Mouse (Mus musculus): ENCODE data around the gene Ptges2. TPM values are rescaled to one million over a fixed set of nuclear protein-coding genes. Genes with fewer than 3 reads are reported as not detected.

Ptges2 gene
- polyA plus RNA-seq, 1 experiment from 2014 or later = 33.5 TPM

DNA sequence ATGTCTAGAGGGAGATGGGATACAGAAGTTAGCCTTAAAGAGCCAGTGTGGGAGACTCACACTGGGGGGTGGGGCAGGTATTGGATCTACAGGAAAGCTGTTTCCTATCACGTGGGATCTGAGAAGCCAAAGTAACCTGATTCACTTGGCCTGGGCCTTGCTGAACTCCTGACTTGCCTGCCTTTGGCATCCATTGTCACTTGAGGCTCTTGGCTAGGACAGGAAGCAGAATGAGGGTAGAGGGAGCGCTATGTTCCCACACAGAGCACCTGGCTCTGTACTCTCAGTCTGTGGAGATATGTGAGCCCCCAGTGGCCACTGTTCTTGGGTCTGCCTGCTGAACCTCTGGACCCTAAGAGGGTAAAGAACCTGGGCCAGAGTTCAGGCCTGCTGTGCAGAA, 20.9 kb downstream of the Ptges2 start:
- Histone ChIP-seq H3K4me3 (ENCODE audit: low read depth, low read length) (no peak overlapping the region), H3K9ac (ENCODE audit: low read depth, low read length) (no peak overlapping the region), H3K4me2 (ENCODE audit: low read depth, low read length) (no peak overlapping the region), H3K27ac (replicated peaks; ENCODE audit: low read depth, low read length) (no peak overlapping the region), H3K36me3 (ENCODE audit: control insufficient read depth, insufficient read depth, low read length) (peaks cover 77% of the 10 kb centered on the region), H3K27me3 (replicated peaks; ENCODE audit: control insufficient read depth, insufficient read depth, low read length) (no peaks in the 10 kb centered on the region), H3K9me3 (ENCODE audit: control insufficient read depth, low read length) (no peaks in the 10 kb centered on the region), H3K4me1 (ENCODE audit: control insufficient read depth, insufficient read depth, low read length) (no peaks in the 10 kb centered on the region)
- no peak for DNase-seq (ENCODE audit: low spot score)
- WGBS = 69% methylated on average over 2 of the region's 2 CpGs
- no peak for ATAC-seq (ENCODE audit: low read depth)

DNA sequence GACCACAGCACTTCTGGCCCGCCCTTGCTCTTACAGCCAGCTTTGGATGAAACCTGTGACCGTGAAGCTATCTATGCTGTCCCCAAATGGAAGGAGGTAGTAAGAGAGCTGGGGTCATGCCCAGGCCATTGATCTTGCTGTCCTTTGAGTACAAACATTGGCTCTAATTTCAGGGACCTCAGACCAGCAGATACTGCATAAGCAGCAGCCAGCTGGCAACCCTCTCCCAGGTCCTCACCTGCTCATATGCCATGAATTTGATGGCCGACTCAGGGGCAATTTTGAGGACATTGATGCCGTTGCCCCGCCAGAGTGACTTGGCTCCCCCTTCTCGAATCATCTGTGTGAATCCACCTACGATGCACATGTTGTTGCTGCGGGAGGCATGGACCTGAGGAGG, 21.8 kb downstream of the Ptges2 start:
- 84% methylated on average over 8 of the region's 8 CpGs for WGBS
- peaks cover 77% of the 10 kb centered on the region for H3K36me3 ChIP-seq (ENCODE audit: control insufficient read depth, insufficient read depth, low read length)
- H3K4me2 ChIP-seq (ENCODE audit: low read depth, low read length) = no peak overlapping the region
- no peak overlapping the region for H3K4me3 ChIP-seq (ENCODE audit: low read depth, low read length)
- DNase-seq (ENCODE audit: low spot score) = no peak
- H3K9me3 ChIP-seq (ENCODE audit: control insufficient read depth, low read length) = no peaks in the 10 kb centered on the region
- no peak overlapping the region for H3K27ac ChIP-seq (replicated peaks; ENCODE audit: low read depth, low read length)
- ATAC-seq (ENCODE audit: low read depth) = no peak
- H3K27me3 ChIP-seq (replicated peaks; ENCODE audit: control insufficient read depth, insufficient read depth, low read length) = no peaks in the 10 kb centered on the region
- peaks cover 5% of the 10 kb centered on the region; the same call in 1 of the 2 replicates for H3K4me1 ChIP-seq (ENCODE audit: control insufficient read depth, insufficient read depth, low read length)
- no peak overlapping the region for H3K9ac ChIP-seq (ENCODE audit: low read depth, low read length)

DNA sequence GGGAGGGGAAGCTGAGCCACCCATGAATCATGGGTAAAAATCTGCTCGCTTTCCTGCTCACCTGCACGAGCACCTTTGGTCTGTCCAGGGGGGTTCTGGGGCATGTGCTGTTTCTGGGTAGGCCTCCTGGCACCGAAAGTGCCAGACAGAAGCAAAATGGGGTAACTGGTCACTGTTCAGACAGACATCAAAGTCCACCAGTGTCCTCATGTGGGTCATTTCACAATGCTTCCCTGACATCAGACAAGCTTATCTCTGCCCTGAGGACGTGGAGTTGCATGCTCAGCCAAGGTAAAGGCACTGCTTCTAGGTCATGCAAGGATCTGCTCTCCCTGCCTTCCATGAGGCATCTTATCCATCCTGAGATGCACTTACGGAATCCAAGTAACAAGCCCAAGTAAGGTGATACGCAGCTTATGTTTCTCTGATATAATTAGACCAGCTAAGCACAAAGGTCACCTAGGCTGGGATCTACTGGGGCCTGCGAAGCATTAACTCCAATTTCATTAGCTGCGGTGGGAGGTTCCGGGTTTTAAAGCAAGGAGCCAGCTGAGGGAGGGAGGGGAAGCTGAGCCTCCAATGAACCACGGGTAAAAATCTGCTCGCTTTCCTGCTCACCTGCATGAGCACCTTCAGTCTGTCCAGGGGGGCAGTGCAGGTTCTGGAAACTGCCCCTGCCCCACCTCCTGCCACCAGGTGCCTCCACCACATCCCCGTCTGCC, 22.9 kb downstream of the Ptges2 start:
- no peak for ATAC-seq (ENCODE audit: low read depth)
- no peaks in the 10 kb centered on the region for H3K27me3 ChIP-seq (replicated peaks; ENCODE audit: control insufficient read depth, insufficient read depth, low read length)
- WGBS = 57% methylated on average over 12 of the region's 12 CpGs
- H3K4me3 ChIP-seq (ENCODE audit: low read depth, low read length) = no peak overlapping the region
- no peak overlapping the region for H3K4me2 ChIP-seq (ENCODE audit: low read depth, low read length)
- H3K27ac ChIP-seq (replicated peaks; ENCODE audit: low read depth, low read length) = no peak overlapping the region
- DNase-seq (ENCODE audit: low spot score) = no peak
- peaks cover 77% of the 10 kb centered on the region for H3K36me3 ChIP-seq (ENCODE audit: control insufficient read depth, insufficient read depth, low read length)
- H3K9me3 ChIP-seq (ENCODE audit: control insufficient read depth, low read length) = no peaks in the 10 kb centered on the region
- H3K4me1 ChIP-seq (ENCODE audit: control insufficient read depth, insufficient read depth, low read length) = peaks cover 16% of the 10 kb centered on the region
- no peak overlapping the region for H3K9ac ChIP-seq (ENCODE audit: low read depth, low read length)

DNA sequence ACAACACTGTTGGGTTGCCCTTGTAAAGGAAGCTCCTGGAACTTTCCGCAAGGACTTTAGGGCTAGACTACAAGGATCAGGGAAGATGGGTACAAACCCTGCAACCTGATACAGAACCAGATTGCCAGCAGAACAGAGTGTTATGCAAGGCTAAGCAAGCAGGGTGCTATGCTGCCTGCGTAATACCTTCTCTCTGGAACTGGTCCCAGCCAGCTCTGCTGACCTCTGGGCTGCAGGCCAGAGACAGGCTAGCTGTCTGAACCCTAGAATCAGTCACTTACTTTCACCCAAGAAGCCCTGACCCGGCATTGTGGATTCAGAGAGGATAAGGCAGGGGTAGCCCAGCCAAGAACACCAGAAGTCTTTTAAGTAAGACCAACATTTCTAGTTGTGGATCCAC, 23.7 kb downstream of the Ptges2 start:
- Histone ChIP-seq H3K9me3 (ENCODE audit: control insufficient read depth, low read length) (no peaks in the 10 kb centered on the region), H3K27ac (replicated peaks; ENCODE audit: low read depth, low read length) (no peak overlapping the region), H3K4me2 (ENCODE audit: low read depth, low read length) (no peak overlapping the region), H3K4me1 (ENCODE audit: control insufficient read depth, insufficient read depth, low read length) (peaks cover 21% of the 10 kb centered on the region), H3K36me3 (ENCODE audit: control insufficient read depth, insufficient read depth, low read length) (peaks cover 70% of the 10 kb centered on the region), H3K9ac (ENCODE audit: low read depth, low read length) (no peak overlapping the region), H3K4me3 (ENCODE audit: low read depth, low read length) (no peak overlapping the region), H3K27me3 (replicated peaks; ENCODE audit: control insufficient read depth, insufficient read depth, low read length) (no peaks in the 10 kb centered on the region)
- DNase-seq (ENCODE audit: low spot score) = no peak
- ATAC-seq (ENCODE audit: low read depth) = no peak
- WGBS = 84% methylated on average over 3 of the region's 3 CpGs

DNA sequence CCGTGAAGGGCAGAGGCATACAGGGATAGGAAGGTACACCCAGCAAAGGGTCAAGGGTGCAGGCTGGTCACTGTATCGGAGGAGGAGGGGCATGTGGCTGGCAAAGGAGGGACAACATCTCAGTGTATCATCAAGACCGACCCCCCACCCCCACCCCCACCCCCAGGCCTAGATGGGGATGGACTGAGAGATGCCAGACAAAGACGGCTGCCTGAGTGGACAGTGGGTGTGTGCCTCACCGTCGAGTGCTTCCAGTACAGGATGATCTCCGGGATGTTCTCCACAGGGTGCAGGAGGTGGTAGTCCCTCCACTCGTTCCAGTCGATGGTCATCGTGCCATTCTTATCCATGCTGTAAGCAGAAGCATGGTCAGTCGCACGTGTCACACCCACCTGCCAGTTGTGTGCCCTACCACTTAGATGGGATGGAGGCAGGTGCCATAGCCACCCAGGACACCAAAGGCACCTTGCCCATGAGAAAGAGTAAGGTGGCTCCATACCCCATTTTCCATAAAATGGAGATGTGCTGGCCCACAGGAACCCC, 24.4 kb downstream of the Ptges2 start:
- no peak overlapping the region for H3K27ac ChIP-seq (replicated peaks; ENCODE audit: low read depth, low read length)
- no peak overlapping the region for H3K9ac ChIP-seq (ENCODE audit: low read depth, low read length)
- H3K27me3 ChIP-seq (replicated peaks; ENCODE audit: control insufficient read depth, insufficient read depth, low read length) = no peaks in the 10 kb centered on the region
- H3K4me2 ChIP-seq (ENCODE audit: low read depth, low read length) = no peak overlapping the region
- H3K36me3 ChIP-seq (ENCODE audit: control insufficient read depth, insufficient read depth, low read length) = peaks cover 62% of the 10 kb centered on the region
- 87% methylated on average over 12 of the region's 12 CpGs for WGBS
- peaks cover 29% of the 10 kb centered on the region for H3K4me1 ChIP-seq (ENCODE audit: control insufficient read depth, insufficient read depth, low read length)
- H3K4me3 ChIP-seq (ENCODE audit: low read depth, low read length) = no peak overlapping the region
- DNase-seq (ENCODE audit: low spot score) (no peak), ATAC-seq (ENCODE audit: low read depth) (no peak)
- no peaks in the 10 kb centered on the region for H3K9me3 ChIP-seq (ENCODE audit: control insufficient read depth, low read length)

DNA sequence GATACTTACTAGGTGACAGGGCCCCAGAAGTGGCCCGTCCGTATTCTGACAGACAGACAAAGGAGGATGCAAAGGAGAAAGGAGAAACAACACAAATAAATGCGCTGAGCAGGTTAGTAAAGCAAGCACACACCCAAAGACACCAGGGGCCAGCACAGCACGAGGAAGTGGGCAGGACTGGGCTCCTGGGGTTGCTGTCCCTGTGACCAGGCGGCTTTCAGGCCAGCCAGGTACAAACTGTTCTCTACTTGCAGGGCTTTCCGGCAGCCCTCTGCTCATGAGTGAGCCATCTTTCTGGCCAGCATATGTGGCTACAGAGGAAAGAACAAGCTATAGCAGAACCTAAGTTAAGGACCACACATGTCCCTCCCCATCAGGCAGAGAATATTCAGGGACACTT, 25.0 kb downstream of the Ptges2 start:
- DNase-seq (ENCODE audit: low spot score) = no peak
- Histone ChIP-seq H3K27me3 (replicated peaks; ENCODE audit: control insufficient read depth, insufficient read depth, low read length) (no peaks in the 10 kb centered on the region), H3K9me3 (ENCODE audit: control insufficient read depth, low read length) (no peaks in the 10 kb centered on the region), H3K4me1 (ENCODE audit: control insufficient read depth, insufficient read depth, low read length) (peaks cover 31% of the 10 kb centered on the region), H3K27ac (replicated peaks; ENCODE audit: low read depth, low read length) (no peak overlapping the region), H3K36me3 (ENCODE audit: control insufficient read depth, insufficient read depth, low read length) (peaks cover 57% of the 10 kb centered on the region), H3K4me2 (ENCODE audit: low read depth, low read length) (no peak overlapping the region), H3K4me3 (ENCODE audit: low read depth, low read length) (no peak overlapping the region), H3K9ac (ENCODE audit: low read depth, low read length) (no peak overlapping the region)
- no peak for ATAC-seq (ENCODE audit: low read depth)
- WGBS = 83% methylated on average over 6 of the region's 6 CpGs

DNA sequence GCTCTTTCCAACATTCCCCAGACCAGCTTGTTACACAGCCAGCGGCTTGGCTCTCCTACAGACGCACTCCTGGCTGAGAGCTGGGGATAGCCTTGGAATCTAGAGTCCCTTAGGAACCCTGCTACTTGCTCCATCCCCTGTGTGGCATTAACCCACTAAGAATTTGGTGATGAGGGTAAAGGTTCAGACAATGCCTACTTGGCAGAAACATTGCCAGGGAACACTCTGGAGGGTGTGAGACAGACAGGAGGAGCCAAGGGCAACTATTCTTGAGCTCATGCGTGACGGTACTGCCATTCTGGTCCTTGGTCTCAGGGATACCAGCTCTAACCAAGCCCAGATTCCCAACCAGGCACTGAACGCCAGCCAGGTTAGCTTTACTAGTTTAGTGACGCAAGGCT, 26.2 kb downstream of the Ptges2 start:
- no peak overlapping the region for H3K27ac ChIP-seq (replicated peaks; ENCODE audit: low read depth, low read length)
- no peak overlapping the region for H3K4me2 ChIP-seq (ENCODE audit: low read depth, low read length)
- ATAC-seq (ENCODE audit: low read depth) (no peak), DNase-seq (ENCODE audit: low spot score) (no peak)
- WGBS = 93% methylated on average over 6 of the region's 6 CpGs
- peaks cover 31% of the 10 kb centered on the region for H3K4me1 ChIP-seq (ENCODE audit: control insufficient read depth, insufficient read depth, low read length)
- H3K4me3 ChIP-seq (ENCODE audit: low read depth, low read length) = no peak overlapping the region
- H3K9me3 ChIP-seq (ENCODE audit: control insufficient read depth, low read length) = no peaks in the 10 kb centered on the region
- no peaks in the 10 kb centered on the region for H3K27me3 ChIP-seq (replicated peaks; ENCODE audit: control insufficient read depth, insufficient read depth, low read length)
- H3K36me3 ChIP-seq (ENCODE audit: control insufficient read depth, insufficient read depth, low read length) = peaks cover 45% of the 10 kb centered on the region
- H3K9ac ChIP-seq (ENCODE audit: low read depth, low read length) = no peak overlapping the region

DNA sequence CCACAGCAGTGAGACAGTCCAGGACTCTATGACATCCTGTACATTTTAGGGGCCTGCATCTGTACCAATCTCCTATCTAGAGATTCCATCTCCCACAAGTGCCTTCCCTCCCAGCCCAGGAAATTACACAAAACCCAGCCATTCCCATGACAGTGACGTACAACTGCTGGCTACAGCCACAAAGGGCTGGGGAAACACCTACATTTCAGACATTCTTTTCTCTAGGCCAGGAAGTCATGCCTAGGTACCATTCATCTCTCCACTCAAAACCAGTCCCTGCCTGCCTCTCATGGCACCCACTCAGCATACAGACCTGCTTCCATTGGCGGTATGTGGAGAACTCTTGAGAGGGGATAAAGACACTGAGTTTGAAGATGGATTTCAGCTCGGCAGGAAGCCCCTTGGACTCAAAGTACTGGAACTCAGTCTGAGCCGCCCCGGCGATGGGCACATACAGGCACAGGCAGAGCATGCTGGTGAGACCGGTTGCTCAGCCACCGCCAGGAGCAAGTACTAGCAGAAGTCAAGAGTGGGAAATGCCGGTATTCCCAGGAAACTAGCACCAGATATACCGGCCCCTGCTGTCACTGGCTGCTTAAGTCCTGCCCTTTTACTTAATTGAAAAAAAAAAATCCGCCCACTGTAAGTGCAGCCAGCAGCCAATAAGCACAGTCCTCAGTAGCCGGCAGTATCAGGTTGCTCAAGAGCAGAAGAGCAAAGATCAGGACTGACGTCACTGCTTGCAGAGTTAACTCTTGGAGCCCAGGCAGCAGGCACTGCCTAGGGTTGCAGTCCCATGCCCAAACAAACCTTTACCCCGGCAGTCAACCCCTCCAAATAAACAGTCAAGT, 28.0 kb downstream of the Ptges2 start:
- peak overlapping the region; percentile 80 for H3K27ac ChIP-seq (replicated peaks; ENCODE audit: low read depth, low read length)
- WGBS = under 1% methylated on average over 14 of the region's 14 CpGs
- peak overlapping the region; percentile 80 for H3K4me2 ChIP-seq (ENCODE audit: low read depth, low read length)
- no peaks in the 10 kb centered on the region for H3K9me3 ChIP-seq (ENCODE audit: control insufficient read depth, low read length)
- peak; percentile 87 for ATAC-seq (ENCODE audit: low read depth)
- peak overlapping the region; percentile 40 for H3K4me3 ChIP-seq (ENCODE audit: low read depth, low read length)
- DNase-seq (ENCODE audit: low spot score) = peak; percentile 98
- peaks cover 27% of the 10 kb centered on the region for H3K36me3 ChIP-seq (ENCODE audit: control insufficient read depth, insufficient read depth, low read length)
- H3K9ac ChIP-seq (ENCODE audit: low read depth, low read length) = peak overlapping the region; percentile 55
- no peaks in the 10 kb centered on the region for H3K27me3 ChIP-seq (replicated peaks; ENCODE audit: control insufficient read depth, insufficient read depth, low read length)
- peaks cover 45% of the 10 kb centered on the region for H3K4me1 ChIP-seq (ENCODE audit: control insufficient read depth, insufficient read depth, low read length)
